Mouse (Mus musculus): Measurements from ENCODE around the gene Gm42791. TPM values are rescaled to one million over a fixed set of nuclear protein-coding genes. Genes with fewer than 3 reads are reported as not detected.

The Gm42791 gene
- total RNA-seq, 2 experiments from 2014 or later = 14.2 TPM; not detected in 1

GRCm38 (mm10) chr5:148983108-148983664 is 11.8 kb downstream of the Gm42791 start:
- no peak for ATAC-seq (replicated peaks; ENCODE audit: low FRiP score, poor library complexity, severe bottlenecking)

- ATAC-seq (replicated peaks; ENCODE audit: low FRiP score, poor library complexity, severe bottlenecking) = no peak
Observed at GRCm38 (mm10) chr5:148982396-148982795, 12.6 kb downstream of the Gm42791 start.

- peak; percentile 77 for ATAC-seq (replicated peaks; ENCODE audit: low FRiP score, poor library complexity, severe bottlenecking)
Observed at GRCm38 (mm10) chr5:148980607-148981006, 14.3 kb downstream of the Gm42791 start.

- ATAC-seq (replicated peaks; ENCODE audit: low FRiP score, poor library complexity, severe bottlenecking) = no peak
Observed at GRCm38 (mm10) chr5:148978458-148979165, 16.3 kb downstream of the Gm42791 start.

- no peak for ATAC-seq (replicated peaks; ENCODE audit: low FRiP score, poor library complexity, severe bottlenecking)
Observed at GRCm38 (mm10) chr5:148977698-148978457, 17.1 kb downstream of the Gm42791 start.

GRCm38 (mm10) chr5:148976876-148977275 is 18.1 kb downstream of the Gm42791 start:
- no peak for ATAC-seq (replicated peaks; ENCODE audit: low FRiP score, poor library complexity, severe bottlenecking)

- no peak for ATAC-seq (replicated peaks; ENCODE audit: low FRiP score, poor library complexity, severe bottlenecking)
Observed at GRCm38 (mm10) chr5:148975035-148975434, 19.9 kb downstream of the Gm42791 start.

GRCm38 (mm10) chr5:148973019-148973668 is 21.8 kb downstream of the Gm42791 start:
- no peak for ATAC-seq (replicated peaks; ENCODE audit: low FRiP score, poor library complexity, severe bottlenecking)

- no peak for ATAC-seq (replicated peaks; ENCODE audit: low FRiP score, poor library complexity, severe bottlenecking)
Observed at GRCm38 (mm10) chr5:148972167-148972566, 22.8 kb downstream of the Gm42791 start.

GRCm38 (mm10) chr5:148969648-148970047 is 25.3 kb downstream of the Gm42791 start:
- ATAC-seq (replicated peaks; ENCODE audit: low FRiP score, poor library complexity, severe bottlenecking) = no peak

GRCm38 (mm10) chr5:148968958-148969576 is 25.9 kb downstream of the Gm42791 start:
- ATAC-seq (replicated peaks; ENCODE audit: low FRiP score, poor library complexity, severe bottlenecking) = no peak

- no peak for ATAC-seq (replicated peaks; ENCODE audit: low FRiP score, poor library complexity, severe bottlenecking)
Observed at GRCm38 (mm10) chr5:148968179-148968578, 26.8 kb downstream of the Gm42791 start.

GRCm38 (mm10) chr5:148966395-148966794 is 28.6 kb downstream of the Gm42791 start:
- no peak for ATAC-seq (replicated peaks; ENCODE audit: low FRiP score, poor library complexity, severe bottlenecking)

- ATAC-seq (replicated peaks; ENCODE audit: low FRiP score, poor library complexity, severe bottlenecking) = peak; percentile 73
Observed at GRCm38 (mm10) chr5:148965691-148966333, 29.1 kb downstream of the Gm42791 start.

- ATAC-seq (replicated peaks; ENCODE audit: low FRiP score, poor library complexity, severe bottlenecking) = no peak
Observed at GRCm38 (mm10) chr5:148965089-148965591, 29.8 kb downstream of the Gm42791 start.

- no peak for ATAC-seq (replicated peaks; ENCODE audit: low FRiP score, poor library complexity, severe bottlenecking)
Observed at GRCm38 (mm10) chr5:148964251-148964650, 30.7 kb downstream of the Gm42791 start.

GRCm38 (mm10) chr5:148960211-148960610 is 34.7 kb downstream of the Gm42791 start:
- ATAC-seq (replicated peaks; ENCODE audit: low FRiP score, poor library complexity, severe bottlenecking) = no peak

GRCm38 (mm10) chr5:148959068-148959990 is 35.6 kb downstream of the Gm42791 start:
- ATAC-seq (replicated peaks; ENCODE audit: low FRiP score, poor library complexity, severe bottlenecking) = peak; percentile 44

Data from erythroblast, adult 5-6 weeks (primary cell).